In the genomic region with DNA sequence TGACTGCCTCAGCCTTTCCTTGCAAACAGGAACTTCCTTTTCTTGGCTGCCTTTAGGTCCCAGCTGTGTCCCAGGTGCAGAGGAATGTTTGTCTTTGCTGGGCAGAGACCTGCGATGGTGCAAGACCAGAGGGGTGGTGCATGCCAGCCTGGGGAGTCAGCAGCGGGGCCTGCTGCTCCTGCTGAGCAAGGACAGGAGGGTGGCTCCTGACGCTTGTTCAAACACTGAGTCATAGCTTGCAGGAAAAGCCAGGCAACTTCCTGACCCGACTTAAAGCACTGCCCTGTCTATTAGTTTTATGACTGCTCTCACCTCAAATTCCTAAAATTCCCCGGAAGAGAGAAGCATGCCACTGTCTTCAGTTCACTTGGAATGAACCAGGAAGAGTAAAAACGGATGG, we compare ENCODE assay signal across 9 mouse cellular contexts. TPM values are rescaled to one million over a fixed set of nuclear protein-coding genes. Genes with fewer than 3 reads are reported as not detected.
DNase-seq lines count a peak whose midpoint lies in the region; ATAC-seq and TF ChIP-seq lines count a peak whose summit lies in the region.
"Had no signal": no experiment of that assay in that cellular context is flagged by ENCODE, and none has a peak within 500 bp of the region (broad histone marks: within the 10 kb centered on the region; RNA-seq: fewer than 3 reads in every experiment).

No protein-coding gene starts in this region.

- no peaks in the 10 kb centered on the region for H3K27me3 ChIP-seq in embryonic facial prominence, embryonic 10.5 days (replicated peaks; ENCODE audit: low read depth, poor library complexity, severe bottlenecking)
- no peaks in the 10 kb centered on the region for H3K27me3 ChIP-seq in limb, embryonic 15.5 days
- no peaks in the 10 kb centered on the region for H3K27me3 ChIP-seq in hindbrain, embryonic 11.5 days (ENCODE audit: control insufficient read depth, insufficient read depth, low read length)
- H3K27me3 ChIP-seq: neural tube, embryonic 13.5 days had no signal

- intact Hi-C loops in left cerebral cortex, adult 2 months (cut with DNase I), result no loop called here
- intact Hi-C loops in left cerebral cortex, postnatal 14 days (cut with DNase I), result no loop called here

- 20% methylated on average over 6 of the region's 6 CpGs for WGBS in embryonic facial prominence, embryonic 10.5 days
- WGBS in limb, embryonic 15.5 days, result 3% methylated on average over 6 of the region's 6 CpGs
- WGBS in hindbrain, embryonic 11.5 days, result 26% methylated on average over 6 of the region's 6 CpGs

- peaks cover 16% of the 10 kb centered on the region for H3K4me1 ChIP-seq in embryonic facial prominence, embryonic 10.5 days
- peaks cover 15% of the 10 kb centered on the region for H3K4me1 ChIP-seq in limb, embryonic 15.5 days
- H3K4me1 ChIP-seq in hindbrain, embryonic 11.5 days (replicated peaks; ENCODE audit: control insufficient read depth, insufficient read depth, low read length), result no peaks in the 10 kb centered on the region

- TF ChIP-seq CTCF in left cerebral cortex, adult 2 months (IDR thresholded peaks at IDR 0.05), result no peak

- H3K9me3 ChIP-seq in embryonic facial prominence, embryonic 10.5 days, result no peaks in the 10 kb centered on the region
- H3K9me3 ChIP-seq in limb, embryonic 15.5 days, result no peaks in the 10 kb centered on the region
- H3K9me3 ChIP-seq in hindbrain, embryonic 11.5 days (ENCODE audit: control insufficient read depth, low read length), result no peaks in the 10 kb centered on the region
- H3K9me3 ChIP-seq: neural tube, embryonic 13.5 days had no signal

- H3K27ac ChIP-seq in left cerebral cortex, adult 2 months, result peak overlapping the region; percentile 47; the same call in 1 of the 2 replicates
- no peak overlapping the region; the same call in 1 of the 2 replicates for H3K27ac ChIP-seq in embryonic facial prominence, embryonic 10.5 days (replicated peaks)
- H3K27ac ChIP-seq in limb, embryonic 15.5 days, result peak overlapping the region; percentile 64; the same call in 1 of the 2 replicates
- H3K27ac ChIP-seq in hindbrain, embryonic 11.5 days (ENCODE audit: low read depth, low read length), result no peak overlapping the region
- H3K27ac ChIP-seq: neural tube, embryonic 13.5 days had no signal

- no peak overlapping the region for H3K4me3 ChIP-seq in left cerebral cortex, adult 2 months
- no peak overlapping the region for H3K4me3 ChIP-seq in embryonic facial prominence, embryonic 10.5 days
- H3K4me3 ChIP-seq in limb, embryonic 15.5 days, result no peak overlapping the region
- no peak overlapping the region for H3K4me3 ChIP-seq in hindbrain, embryonic 11.5 days (ENCODE audit: low read depth, low read length)
- H3K4me3 ChIP-seq: neural tube, embryonic 13.5 days had no signal

- peak overlapping the region; percentile 26; the same call in 1 of the 2 replicates for H3K4me2 ChIP-seq in limb, embryonic 15.5 days
- H3K4me2 ChIP-seq in hindbrain, embryonic 11.5 days (replicated peaks; ENCODE audit: low read depth, low read length), result no peak overlapping the region
- H3K4me2 ChIP-seq: neural tube, embryonic 13.5 days had no signal

- ATAC-seq in limb, embryonic 15.5 days (ENCODE audit: insufficient number of reproducible peaks, low FRiP score, low TSS enrichment, low read depth), result 0 out of 2 replicates have a peak, but pooled peaks have one; percentile 55
- ATAC-seq in hindbrain, embryonic 11.5 days (ENCODE audit: low FRiP score), result no peak
- no peak for ATAC-seq in CD4-positive, CD25-positive, alpha-beta regulatory T cell, adult 4 months

- no peaks in the 10 kb centered on the region for H3K36me3 ChIP-seq in embryonic facial prominence, embryonic 10.5 days (replicated peaks)
- no peaks in the 10 kb centered on the region for H3K36me3 ChIP-seq in limb, embryonic 15.5 days
- no peaks in the 10 kb centered on the region for H3K36me3 ChIP-seq in hindbrain, embryonic 11.5 days (ENCODE audit: control insufficient read depth, insufficient read depth, low read length)
- H3K36me3 ChIP-seq: neural tube, embryonic 13.5 days had no signal

- H3K9ac ChIP-seq in limb, embryonic 15.5 days, result no peak overlapping the region
- no peak overlapping the region for H3K9ac ChIP-seq in hindbrain, embryonic 11.5 days (ENCODE audit: low read depth, low read length)
- H3K9ac ChIP-seq: neural tube, embryonic 13.5 days had no signal

- DNase-seq in left cerebral cortex, adult 2 months (ENCODE audit: extremely low spot score in 1 of 2, low spot score in 2 of 2), result no peak
- DNase-seq in left cerebral cortex, postnatal 14 days (ENCODE audit: low spot score in 2 of 2), result no peak
- DNase-seq in embryonic facial prominence, embryonic 10.5 days (ENCODE audit: low spot score), result peak; percentile 24
- DNase-seq in urinary bladder, postnatal 14 days (ENCODE audit: low spot score), result peak; percentile 84
- no peak for DNase-seq in hindbrain, embryonic 11.5 days (ENCODE audit: low spot score)
- no peak for DNase-seq in frontal cortex, postnatal 10 days (ENCODE audit: low spot score in 2 of 2)

RNA-seq across cellular contexts. Expression of a gene that starts 57.9 kb away (rescaled TPM):
- 100 to 1,000 TPM; 148 to 153 TPM for total RNA-seq in left cerebral cortex, adult 2 months (2021)
- 100 to 1,000 TPM; 132 to 169 TPM for total RNA-seq in left cerebral cortex, postnatal 14 days (2021)
- polyA plus RNA-seq in embryonic facial prominence, embryonic 10.5 days (2016; fragmentation: Nextera tagmentation; extraction: Ambion mirVana), result 23.3 and 24.3 TPM in 2 replicates
- polyA plus RNA-seq in limb, embryonic 15.5 days (2015; fragmentation: Nextera tagmentation; extraction: Ambion mirVana), result 21.8 and 25.1 TPM in 2 replicates
- polyA plus RNA-seq in hindbrain, embryonic 11.5 days (2014; fragmentation: Nextera tagmentation; extraction: Ambion mirVana), result 17.4 and 22.8 TPM in 2 replicates
- not detected for polyA plus RNA-seq in CD4-positive, CD25-positive, alpha-beta regulatory T cell, adult 4 months (2017; shearing (Covaris generic))

Comparison
In these comparisons a context has a peak if more than half of its experiments do, and no peak if none do; other contexts are left out.
1. DNase-seq: peak in embryonic facial prominence, embryonic 10.5 days (single experiment) and urinary bladder, postnatal 14 days (single experiment); none in left cerebral cortex, adult 2 months (0 of 2), left cerebral cortex, postnatal 14 days (0 of 2), hindbrain, embryonic 11.5 days (single experiment) and frontal cortex, postnatal 10 days (0 of 2).
2. H3K27ac ChIP-seq: peak in left cerebral cortex, adult 2 months (single experiment) and limb, embryonic 15.5 days (single experiment); none in embryonic facial prominence, embryonic 10.5 days (single experiment) and hindbrain, embryonic 11.5 days (single experiment).
3. RNA of a gene that starts 57.9 kb away (polyA plus RNA-seq): 21.8 to 25.1 TPM in limb, embryonic 15.5 days, 23.3 to 24.3 TPM in embryonic facial prominence, embryonic 10.5 days and 17.4 to 22.8 TPM in hindbrain, embryonic 11.5 days; not detected in CD4-positive, CD25-positive, alpha-beta regulatory T cell, adult 4 months; every median in the first group is over 10 times any median in the second.